Mouse (Mus musculus): ENCODE data around the gene Eml3.

DNA sequence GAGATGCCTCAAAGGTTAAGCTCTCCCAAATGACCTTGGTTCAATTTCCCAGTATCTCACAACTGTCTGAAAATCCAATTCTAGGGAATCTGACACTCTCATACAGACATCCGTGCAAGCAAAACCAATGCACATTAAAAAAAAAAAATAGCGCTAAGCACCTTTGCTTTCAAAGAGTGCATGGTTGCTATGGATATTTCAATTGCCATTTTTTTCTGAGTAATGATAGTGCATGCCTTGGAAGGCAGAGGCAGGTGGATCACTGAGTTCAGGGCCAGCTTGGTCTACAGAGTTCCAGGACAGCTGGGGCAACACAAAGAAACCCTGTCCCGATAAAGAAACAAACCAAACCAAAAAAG is 48.3 kb upstream of the Eml3 start:
- TF ChIP-seq EP300 (IDR thresholded peaks at IDR 0.05; ENCODE audit: low read depth in 1 of 2, low read length in 2 of 2) (no peak), POLR2A (IDR thresholded peaks at IDR 0.05; ENCODE audit: control insufficient read depth in 1 of 2, insufficient read depth in 1 of 2, low read depth in 1 of 2, low read length in 2 of 2, poor library complexity in 1 of 2) (no peak), SIN3A (IDR thresholded peaks at IDR 0.05; ENCODE audit: low read length) (no peak; the same call in 1 of the 2 replicates), CTCF (IDR thresholded peaks at IDR 0.05 in 2 of 3, conservative IDR thresholded peaks at IDR 0.05 in 1 of 3; ENCODE audit: control insufficient read depth in 1 of 3, insufficient read depth in 1 of 3, low read depth in 2 of 3, low read length in 3 of 3, poor library complexity in 1 of 3, severe bottlenecking in 1 of 3) (no peak), MAZ (IDR thresholded peaks at IDR 0.05; ENCODE audit: low read depth, low read length) (no peak), ZC3H11A (IDR thresholded peaks at IDR 0.05; ENCODE audit: low read depth, low read length) (no peak), ZKSCAN1 (IDR thresholded peaks at IDR 0.05; ENCODE audit: low read depth, low read length) (no peak), SMC3 (IDR thresholded peaks at IDR 0.05; ENCODE audit: low read depth, low read length) (no peak), ELF1 (IDR thresholded peaks at IDR 0.05; ENCODE audit: low read depth, low read length) (no peak), RAD21 (IDR thresholded peaks at IDR 0.05; ENCODE audit: low read depth, low read length) (no peak), GATA1 (IDR thresholded peaks at IDR 0.05; ENCODE audit: low read depth, low read length) (no peak)
